Mouse (Mus musculus) stomach, embryonic 15.5 days (tissue): Measurements from ENCODE around the gene Pbx1. TPM values are rescaled to one million over a fixed set of nuclear protein-coding genes. Genes with fewer than 3 reads are reported as not detected.
A peak's percentile ranks its signal among the peaks of the same experiment; 100 is the strongest.

Experiments
- ATAC-seq: fragments of 200-750 bp; cut with Nextera tagmentation; 2 replicates; pipeline ENCODE4 v1.8.0; 2017; ENCODE audit warnings: low read depth, moderate number of reproducible peaks, moderate TSS enrichment; ENCODE audit not compliant: insufficient read depth, low FRiP score
- H3K27ac ChIP-seq: fragments of 300-500 bp; sonication (generic); 2 replicates; pipeline ENCODE4 v1.5.1; 2015; ENCODE audit warnings: mild to moderate bottlenecking, inconsistent platforms
- H3K27me3 ChIP-seq: fragments of 300-500 bp; sonication (generic); replicated peaks from 2 replicates; pipeline ENCODE4 v1.6.1; 2015; ENCODE audit warnings: inconsistent platforms
- H3K36me3 ChIP-seq: fragments of 300-500 bp; sonication (generic); 2 replicates; pipeline ENCODE4 v1.6.1; 2015; ENCODE audit warnings: inconsistent platforms
- H3K4me1 ChIP-seq: fragments of 300-500 bp; sonication (generic); 2 replicates; pipeline ENCODE4 v1.6.1; 2015; ENCODE audit warnings: inconsistent platforms
- H3K4me2 ChIP-seq: fragments of 300-500 bp; sonication (generic); 2 replicates; pipeline ENCODE4 v1.6.1; 2015; ENCODE audit warnings: mild to moderate bottlenecking, inconsistent platforms
- H3K4me3 ChIP-seq: fragments of 300-500 bp; sonication (generic); replicated peaks from 2 replicates; pipeline ENCODE4 v1.5.1; 2015; ENCODE audit warnings: inconsistent platforms
- H3K9ac ChIP-seq: fragments of 300-500 bp; sonication (generic); 2 replicates; pipeline ENCODE4 v1.6.1; 2015; ENCODE audit warnings: inconsistent platforms
- H3K9me3 ChIP-seq: fragments of 300-500 bp; sonication (generic); 2 replicates; pipeline ENCODE4 v1.6.1; 2016; ENCODE audit warnings: inconsistent platforms
- WGBS: fragments of 180-500 bp; shearing (Covaris S2); methylation state at CpG from one replicate; pipeline ENCODE4 v1.1.7; 2015; 5-methylcytosine and 5-hydroxymethylcytosine counted together
- polyA plus RNA-seq: library from polyadenylated mRNA; unstranded; fragments of >200 nt; fragmentation: Nextera tagmentation; extraction: Ambion mirVana; gene quantifications from 2 replicates; pipeline ENCODE4 v1.2.1, GENCODE M21; 2015

Pbx1 gene
- polyA plus RNA-seq, 1 experiment from 2014 or later = 36.2 TPM

- no peaks in the 10 kb centered on the region for H3K27me3 ChIP-seq
- H3K4me1 ChIP-seq = no peaks in the 10 kb centered on the region
- no peak overlapping the region for H3K9ac ChIP-seq
- H3K36me3 ChIP-seq = peaks cover 15% of the 10 kb centered on the region
- no peaks in the 10 kb centered on the region for H3K9me3 ChIP-seq
- no peak overlapping the region for H3K4me3 ChIP-seq
- ATAC-seq = no peak; the same call in 1 of the 2 replicates
- no peak overlapping the region for H3K4me2 ChIP-seq
- WGBS = 78% methylated on average over 6 of the region's 6 CpGs
- no peak overlapping the region for H3K27ac ChIP-seq
These were observed 234.7 kb downstream of the Pbx1 start for GRCm38 (mm10) chr1:168197195-168197907.

GRCm38 (mm10) chr1:168193364-168193763 is 238.7 kb downstream of the Pbx1 start:
- H3K4me3 ChIP-seq = no peak overlapping the region
- no peaks in the 10 kb centered on the region for H3K4me1 ChIP-seq
- no peak overlapping the region for H3K27ac ChIP-seq
- H3K9ac ChIP-seq = no peak overlapping the region
- no peaks in the 10 kb centered on the region for H3K9me3 ChIP-seq
- H3K36me3 ChIP-seq = peaks cover 7% of the 10 kb centered on the region
- 77% methylated on average over 7 of the region's 7 CpGs for WGBS
- H3K27me3 ChIP-seq = no peaks in the 10 kb centered on the region
- H3K4me2 ChIP-seq = no peak overlapping the region
- ATAC-seq = no peak

- H3K9ac ChIP-seq = no peak overlapping the region
- no peak overlapping the region for H3K4me3 ChIP-seq
- ATAC-seq = no peak
- peaks cover 19% of the 10 kb centered on the region; the same call in 1 of the 2 replicates for H3K36me3 ChIP-seq
- no peak overlapping the region for H3K27ac ChIP-seq
- H3K9me3 ChIP-seq = no peaks in the 10 kb centered on the region
- WGBS = 96% methylated on average over 8 of the region's 8 CpGs
- no peak overlapping the region for H3K4me2 ChIP-seq
- peaks cover 16% of the 10 kb centered on the region; the same call in 1 of the 2 replicates for H3K4me1 ChIP-seq
- no peaks in the 10 kb centered on the region for H3K27me3 ChIP-seq
These were observed 249.3 kb downstream of the Pbx1 start for GRCm38 (mm10) chr1:168182816-168183215.

- H3K4me3 ChIP-seq = no peak overlapping the region
- no peak overlapping the region for H3K9ac ChIP-seq
- H3K4me1 ChIP-seq = peaks cover 16% of the 10 kb centered on the region; the same call in 1 of the 2 replicates
- H3K36me3 ChIP-seq = peaks cover 19% of the 10 kb centered on the region; the same call in 1 of the 2 replicates
- no peak overlapping the region for H3K4me2 ChIP-seq
- no peaks in the 10 kb centered on the region for H3K27me3 ChIP-seq
- peak; percentile 83; the same call in 1 of the 2 replicates for ATAC-seq
- H3K27ac ChIP-seq = peak overlapping the region; percentile 84
- WGBS = 47% methylated on average over 9 of the region's 9 CpGs
- no peaks in the 10 kb centered on the region for H3K9me3 ChIP-seq
These were observed 251.2 kb downstream of the Pbx1 start for GRCm38 (mm10) chr1:168180622-168181441.

GRCm38 (mm10) chr1:168179691-168180090 is 252.4 kb downstream of the Pbx1 start:
- no peaks in the 10 kb centered on the region for H3K27me3 ChIP-seq

GRCm38 (mm10) chr1:168178611-168179010 is 253.5 kb downstream of the Pbx1 start:
- H3K27ac ChIP-seq = 0 out of 2 replicates have a peak overlapping the region, but pooled peaks have one; percentile 84
- H3K27me3 ChIP-seq = no peaks in the 10 kb centered on the region
- no peak for ATAC-seq
- peaks cover 19% of the 10 kb centered on the region; the same call in 1 of the 2 replicates for H3K36me3 ChIP-seq
- WGBS = 79% methylated on average over 1 of the region's 1 CpGs
- no peak overlapping the region for H3K4me2 ChIP-seq
- H3K9ac ChIP-seq = no peak overlapping the region
- no peak overlapping the region for H3K4me3 ChIP-seq
- no peaks in the 10 kb centered on the region for H3K9me3 ChIP-seq
- peaks cover 16% of the 10 kb centered on the region; the same call in 1 of the 2 replicates for H3K4me1 ChIP-seq

More at GRCm38 (mm10) chr1:168179691-168180090, 252.4 kb downstream of the Pbx1 start:
- Histone ChIP-seq H3K4me2 (no peak overlapping the region), H3K36me3 (peaks cover 19% of the 10 kb centered on the region; the same call in 1 of the 2 replicates), H3K27ac (peak overlapping the region; percentile 84), H3K9ac (no peak overlapping the region), H3K4me1 (peaks cover 16% of the 10 kb centered on the region; the same call in 1 of the 2 replicates), H3K4me3 (no peak overlapping the region), H3K9me3 (no peaks in the 10 kb centered on the region)
- 80% methylated on average over 11 of the region's 11 CpGs for WGBS
- ATAC-seq = no peak

GRCm38 (mm10) chr1:168175586-168175985 is 256.5 kb downstream of the Pbx1 start:
- H3K4me1 ChIP-seq = peaks cover 10% of the 10 kb centered on the region; the same call in 1 of the 2 replicates
- no peak overlapping the region for H3K4me2 ChIP-seq
- no peaks in the 10 kb centered on the region for H3K36me3 ChIP-seq
- H3K27ac ChIP-seq = no peak overlapping the region
- H3K9ac ChIP-seq = no peak overlapping the region
- no peaks in the 10 kb centered on the region for H3K9me3 ChIP-seq
- ATAC-seq = no peak
- H3K4me3 ChIP-seq = no peak overlapping the region
- no peaks in the 10 kb centered on the region for H3K27me3 ChIP-seq
- WGBS = 85% methylated on average over 4 of the region's 4 CpGs

- Histone ChIP-seq H3K27ac (no peak overlapping the region), H3K27me3 (no peaks in the 10 kb centered on the region), H3K9me3 (no peaks in the 10 kb centered on the region), H3K4me1 (0 out of 2 replicates have a peak, but pooled peaks cover 7% of the 10 kb centered on the region), H3K4me3 (no peak overlapping the region), H3K9ac (no peak overlapping the region), H3K36me3 (no peaks in the 10 kb centered on the region), H3K4me2 (no peak overlapping the region)
- no peak for ATAC-seq
- 70% methylated on average over 8 of the region's 8 CpGs for WGBS
These were observed 262.3 kb downstream of the Pbx1 start for GRCm38 (mm10) chr1:168169791-168170190.

- H3K9me3 ChIP-seq = no peaks in the 10 kb centered on the region
- H3K4me3 ChIP-seq = no peak overlapping the region
- ATAC-seq = no peak
- H3K4me2 ChIP-seq = no peak overlapping the region
- H3K27me3 ChIP-seq = no peaks in the 10 kb centered on the region
- no peaks in the 10 kb centered on the region for H3K36me3 ChIP-seq
- 73% methylated on average over 10 of the region's 10 CpGs for WGBS
- H3K4me1 ChIP-seq = 0 out of 2 replicates have a peak, but pooled peaks cover 7% of the 10 kb centered on the region
- H3K9ac ChIP-seq = no peak overlapping the region
- no peak overlapping the region for H3K27ac ChIP-seq
These were observed 262.9 kb downstream of the Pbx1 start for GRCm38 (mm10) chr1:168169052-168169779.

GRCm38 (mm10) chr1:168167781-168168180 is 264.3 kb downstream of the Pbx1 start:
- Histone ChIP-seq H3K36me3 (no peaks in the 10 kb centered on the region), H3K4me2 (no peak overlapping the region), H3K4me3 (no peak overlapping the region), H3K9ac (no peak overlapping the region), H3K4me1 (0 out of 2 replicates have a peak, but pooled peaks cover 10% of the 10 kb centered on the region), H3K9me3 (no peaks in the 10 kb centered on the region), H3K27me3 (no peaks in the 10 kb centered on the region), H3K27ac (no peak overlapping the region; the same call in 1 of the 2 replicates)
- ATAC-seq = no peak
- WGBS = 93% methylated on average over 5 of the region's 5 CpGs

- Histone ChIP-seq H3K27ac (no peak overlapping the region), H3K4me2 (no peak overlapping the region), H3K36me3 (no peaks in the 10 kb centered on the region), H3K9me3 (no peaks in the 10 kb centered on the region), H3K27me3 (no peaks in the 10 kb centered on the region), H3K4me1 (0 out of 2 replicates have a peak, but pooled peaks cover 10% of the 10 kb centered on the region), H3K4me3 (no peak overlapping the region), H3K9ac (no peak overlapping the region)
- ATAC-seq = no peak
- 80% methylated on average over 2 of the region's 2 CpGs for WGBS
These were observed 265.2 kb downstream of the Pbx1 start for GRCm38 (mm10) chr1:168166841-168167240.
